Mouse (Mus musculus) lung, adult 2 months (tissue): ENCODE results near the gene Zdhhc12.

Source experiments
- CTCF ChIP-seq: fragments of 200-500 bp; IDR thresholded peaks from 2 replicates; pipeline ENCODE4 v1.5.1; 2011; ENCODE audit warnings: mild to moderate bottlenecking, low read length, control low read depth; ENCODE audit not compliant: insufficient read depth
- POLR2A ChIP-seq: fragments of 200-500 bp; IDR thresholded peaks from 2 replicates; pipeline ENCODE4 v1.6.1; 2011; ENCODE audit warnings: low read depth, mild to moderate bottlenecking, control low read depth, low read length, borderline replicate concordance; ENCODE audit errors: extremely low read depth

GRCm38 (mm10) chr2:30119641-30120051 is 26.2 kb upstream of the Zdhhc12 start:
- no peak for TF ChIP-seq CTCF
- TF ChIP-seq POLR2A: no peak
